In genomic region chr1:178448271-178448744, GRCm38 (mm10) we compare ENCODE assay signal across 13 mouse cellular contexts. TPM values are rescaled to one million over a fixed set of nuclear protein-coding genes. Genes with fewer than 3 reads are reported as not detected.
DNase-seq lines count a peak whose midpoint lies in the region; ATAC-seq and TF ChIP-seq lines count a peak whose summit lies in the region.
"Had no signal": no experiment of that assay in that cellular context is flagged by ENCODE, and none has a peak within 500 bp of the region (broad histone marks: within the 10 kb centered on the region; RNA-seq: fewer than 3 reads in every experiment).

No protein-coding gene starts in this region.

- peak; percentile 11 for DNase-seq in kidney, adult 9 months
- DNase-seq in kidney, postnatal 4 days: no peak
- peak; percentile 11 for DNase-seq in c-Kit-negative CD71-positive TER-119-positive erythroid progenitor cells, embryonic 14.5 days (ENCODE audit: low read depth, low spot score)
- peak; percentile 45 to 46 for DNase-seq in heart, adult 2 months
- DNase-seq in retina, postnatal 1 day: no peak
- no peak for DNase-seq in MN1 (ENCODE audit: low spot score)
- no peak for DNase-seq in kidney, adult 2 months
- DNase-seq: embryo, embryonic 11 days; thymus, postnatal 14 days had no signal

- H3K4me3 ChIP-seq in heart, adult 2 months: peak overlapping the region; percentile 37; the same call in 1 of the 2 replicates
- H3K4me3 ChIP-seq in liver, embryonic 16.5 days (ENCODE audit: low read depth, low read length): no peak overlapping the region
- H3K4me3 ChIP-seq in kidney, adult 2 months (ENCODE audit: insufficient read depth, low read depth, low read length): no peak overlapping the region
- H3K4me3 ChIP-seq: myocyte had no signal

- H3K4me2 ChIP-seq in liver, embryonic 16.5 days (ENCODE audit: low read depth, low read length): peak overlapping the region; percentile 26
- H3K4me2 ChIP-seq: hindbrain, embryonic 14.5 days had no signal

- no peak for TF ChIP-seq CTCF in heart, adult 2 months (IDR thresholded peaks at IDR 0.05)
- no peak for TF ChIP-seq CTCF in kidney, adult 2 months (conservative IDR thresholded peaks at IDR 0.05; ENCODE audit: insufficient read depth, insufficient read length, low read depth, low read length)

- TF ChIP-seq EP300 in heart, adult 2 months (IDR thresholded peaks at IDR 0.05; ENCODE audit: insufficient read depth, low read depth, low read length): no peak

- 41% methylated on average over 6 of the region's 6 CpGs for WGBS in heart, adult 2 months
- WGBS in liver, embryonic 16.5 days (ENCODE audit: insufficient replicate concordance): 17% methylated on average over 6 of the region's 6 CpGs
- 66% methylated on average over 6 of the region's 6 CpGs for WGBS in kidney, adult 2 months

- intact Hi-C loops in heart, adult 2 months (cut with DNase I): loop anchor here (5.0 kb wide), 1 partner anchor 301 kb away; no protein-coding TSS in a partner anchor

- H3K27me3 ChIP-seq in heart, adult 2 months (ENCODE audit: control insufficient read depth, insufficient read depth, low read length): no peaks in the 10 kb centered on the region
- H3K27me3 ChIP-seq in liver, embryonic 16.5 days (ENCODE audit: control insufficient read depth, insufficient read depth, low read depth, low read length): no peaks in the 10 kb centered on the region
- no peaks in the 10 kb centered on the region for H3K27me3 ChIP-seq in kidney, adult 2 months (replicated peaks; ENCODE audit: control insufficient read depth, insufficient read depth, low read length)
- H3K27me3 ChIP-seq: CH12.LX had no signal

- H3K79me2 ChIP-seq in heart, adult 2 months (replicated peaks; ENCODE audit: control insufficient read depth, insufficient read depth, low read length): 0 out of 2 replicates have a peak, but pooled peaks cover 1% of the 10 kb centered on the region

- peak overlapping the region; percentile 36; the same call in 1 of the 2 replicates for H3K9ac ChIP-seq in heart, adult 2 months (ENCODE audit: low read depth, low read length)
- H3K9ac ChIP-seq in liver, embryonic 16.5 days (ENCODE audit: low read depth, low read length): peak overlapping the region; percentile 26; the same call in 1 of the 2 replicates
- H3K9ac ChIP-seq: hindbrain, embryonic 14.5 days had no signal

- H3K36me3 ChIP-seq in heart, adult 2 months (ENCODE audit: control insufficient read depth, insufficient read depth, low read length): no peaks in the 10 kb centered on the region
- H3K36me3 ChIP-seq in liver, embryonic 16.5 days (ENCODE audit: control insufficient read depth, insufficient read depth): no peaks in the 10 kb centered on the region
- no peaks in the 10 kb centered on the region for H3K36me3 ChIP-seq in kidney, adult 2 months (ENCODE audit: control insufficient read depth, insufficient read depth, low read length)

- TF ChIP-seq POLR2A in heart, adult 2 months (IDR thresholded peaks at IDR 0.05; ENCODE audit: insufficient read depth, low read depth, low read length): peak; percentile 71
- TF ChIP-seq POLR2A in kidney, adult 2 months (IDR thresholded peaks at IDR 0.05; ENCODE audit: low read depth, low read length): no peak

- H3K9me3 ChIP-seq in liver, embryonic 16.5 days (replicated peaks; ENCODE audit: control insufficient read depth, low read length): no peaks in the 10 kb centered on the region

- peaks cover 1% of the 10 kb centered on the region for H3K4me1 ChIP-seq in heart, adult 2 months (ENCODE audit: control insufficient read depth, insufficient read depth, low read length)
- H3K4me1 ChIP-seq in liver, embryonic 16.5 days (ENCODE audit: control insufficient read depth, low read depth, low read length): peaks cover 13% of the 10 kb centered on the region
- 0 out of 2 replicates have a peak, but pooled peaks cover 3% of the 10 kb centered on the region for H3K4me1 ChIP-seq in kidney, adult 2 months (ENCODE audit: control insufficient read depth, insufficient read depth, low read length)

- peak; percentile 84 for ATAC-seq in liver, embryonic 16.5 days (ENCODE audit: low read depth)

- peak overlapping the region; percentile 97 for H3K27ac ChIP-seq in heart, adult 2 months
- peak overlapping the region; percentile 41 for H3K27ac ChIP-seq in liver, embryonic 16.5 days (ENCODE audit: low read length)
- H3K27ac ChIP-seq in kidney, adult 2 months (ENCODE audit: insufficient read depth, low read depth, low read length): no peak overlapping the region
- H3K27ac ChIP-seq: hindbrain, embryonic 14.5 days had no signal

RNA-seq across cellular contexts. Expression of gene Efcab2, which starts 42.4 kb away (rescaled TPM):
- total RNA-seq in heart, adult 2 months (2021): 100 to 1,000 TPM in 1 of 2 experiments, 10 to 100 TPM in 1; 94.1 to 112 TPM
- 11.4 and 32.0 TPM in 2 replicates for polyA plus RNA-seq in heart, adult 2 months (2012; rRNA removed)
- polyA plus RNA-seq in liver, embryonic 16.5 days (2015; fragmentation: Nextera tagmentation; extraction: Ambion mirVana): 1.9 TPM in 2 replicates
- polyA plus RNA-seq in kidney, adult 2 months (2012; rRNA removed): 0.96 and 1.6 TPM in 2 replicates

Comparison
In these comparisons a context has a peak if more than half of its experiments do, and no peak if none do; other contexts are left out.
1. DNase-seq: peak in kidney, adult 9 months (single experiment), c-Kit-negative CD71-positive TER-119-positive erythroid progenitor cells, embryonic 14.5 days (single experiment) and heart, adult 2 months (2 of 2); none in kidney, postnatal 4 days (0 of 2), retina, postnatal 1 day (single experiment), MN1 (single experiment) and kidney, adult 2 months (single experiment).